ENCODE assay signal across 23 mouse cellular contexts in genomic region chr3:32371957-32372356, GRCm38 (mm10). TPM values are rescaled to one million over a fixed set of nuclear protein-coding genes. Genes with fewer than 3 reads are reported as not detected.
A peak's percentile ranks its signal among the peaks of the same experiment; 100 is the strongest.
DNase-seq lines count a peak whose midpoint lies in the region; ATAC-seq and TF ChIP-seq lines count a peak whose summit lies in the region.
"Had no signal": no experiment of that assay in that cellular context is flagged by ENCODE, and none has a peak within 500 bp of the region (broad histone marks: within the 10 kb centered on the region; RNA-seq: fewer than 3 reads in every experiment).

No protein-coding gene starts in this region.

- ATAC-seq in stomach, embryonic 15.5 days (ENCODE audit: insufficient read depth, low FRiP score, low read depth): peak; percentile 27; the same call in 1 of the 2 replicates
- ATAC-seq in stomach, postnatal 0 days (ENCODE audit: low FRiP score, low TSS enrichment): 0 out of 2 replicates have a peak, but pooled peaks have one; percentile 62
- ATAC-seq in granulocyte monocyte progenitor cell, adult 5-6 weeks (replicated peaks; ENCODE audit: poor library complexity, severe bottlenecking): no peak
- ATAC-seq: forebrain, embryonic 14.5 days; forebrain, embryonic 16.5 days had no signal

- H3K27me3 ChIP-seq in stomach, embryonic 15.5 days (replicated peaks): no peaks in the 10 kb centered on the region
- no peaks in the 10 kb centered on the region for H3K27me3 ChIP-seq in stomach, postnatal 0 days (ENCODE audit: control insufficient read depth, insufficient read depth, low read length)
- H3K27me3 ChIP-seq: embryonic facial prominence, embryonic 12.5 days; embryonic facial prominence, embryonic 15.5 days; forebrain, embryonic 12.5 days had no signal

- DNase-seq in spleen, postnatal 4 days (ENCODE audit: low spot score in 2 of 2): peak; percentile 19 to 61
- no peak for DNase-seq in spleen, adult 12 weeks (ENCODE audit: low spot score)
- DNase-seq in stomach, postnatal 0 days (ENCODE audit: low spot score): peak; percentile 23
- no peak for DNase-seq in left cerebral cortex, adult 9 months (ENCODE audit: low spot score in 2 of 2)
- DNase-seq: adrenal gland, adult 2 months; adrenal gland, postnatal 10 days; adrenal gland, postnatal 25 days; cerebellum, adult 11 months; cerebellum, adult 18-20 months; cerebellum, adult 8-10 months; cerebellum, adult 9-11 months; cerebellum, postnatal 14 days; cerebellum, postnatal 36 days; embryo, embryonic 11 days had no signal

- no peak for TF ChIP-seq CTCF in stomach, postnatal 0 days (IDR thresholded peaks at IDR 0.05; ENCODE audit: low read depth)

- H3K4me3 ChIP-seq in stomach, embryonic 15.5 days (replicated peaks): no peak overlapping the region
- no peak overlapping the region for H3K4me3 ChIP-seq in stomach, postnatal 0 days (ENCODE audit: low read depth, low read length)
- H3K4me3 ChIP-seq: embryonic facial prominence, embryonic 12.5 days; embryonic facial prominence, embryonic 15.5 days; erythroblast, embryonic 14.5 days; forebrain, embryonic 10.5 days; forebrain, embryonic 12.5 days had no signal

- no peak overlapping the region for H3K27ac ChIP-seq in stomach, embryonic 15.5 days
- H3K27ac ChIP-seq in stomach, postnatal 0 days (replicated peaks): no peak overlapping the region; the same call in 1 of the 2 replicates
- H3K27ac ChIP-seq: embryonic facial prominence, embryonic 12.5 days; embryonic facial prominence, embryonic 15.5 days; forebrain, embryonic 10.5 days; forebrain, embryonic 12.5 days had no signal

- no peaks in the 10 kb centered on the region for H3K36me3 ChIP-seq in stomach, embryonic 15.5 days
- no peaks in the 10 kb centered on the region for H3K36me3 ChIP-seq in stomach, postnatal 0 days (ENCODE audit: control insufficient read depth, insufficient read depth, low read length)
- H3K36me3 ChIP-seq: embryonic facial prominence, embryonic 12.5 days; embryonic facial prominence, embryonic 15.5 days; forebrain, embryonic 10.5 days; forebrain, embryonic 12.5 days had no signal

- H3K9me3 ChIP-seq in stomach, embryonic 15.5 days: no peaks in the 10 kb centered on the region
- no peaks in the 10 kb centered on the region for H3K9me3 ChIP-seq in stomach, postnatal 0 days (ENCODE audit: control insufficient read depth, low read length)
- H3K9me3 ChIP-seq: embryonic facial prominence, embryonic 12.5 days; embryonic facial prominence, embryonic 15.5 days; forebrain, embryonic 10.5 days; forebrain, embryonic 12.5 days had no signal

- H3K9ac ChIP-seq in stomach, embryonic 15.5 days: no peak overlapping the region
- no peak overlapping the region for H3K9ac ChIP-seq in stomach, postnatal 0 days (ENCODE audit: low read length)
- H3K9ac ChIP-seq: embryonic facial prominence, embryonic 12.5 days; embryonic facial prominence, embryonic 15.5 days; forebrain, embryonic 12.5 days had no signal

- 56% methylated on average over 7 of the region's 7 CpGs for WGBS in stomach, embryonic 15.5 days
- 59% methylated on average over 7 of the region's 7 CpGs for WGBS in stomach, postnatal 0 days

- TF ChIP-seq EP300 in stomach, postnatal 0 days (optimal IDR thresholded peaks at IDR 0.05): no peak

- no peaks in the 10 kb centered on the region for H3K4me1 ChIP-seq in stomach, embryonic 15.5 days
- no peaks in the 10 kb centered on the region for H3K4me1 ChIP-seq in stomach, postnatal 0 days (replicated peaks; ENCODE audit: control insufficient read depth, insufficient read depth)
- H3K4me1 ChIP-seq: embryonic facial prominence, embryonic 15.5 days; forebrain, embryonic 10.5 days; forebrain, embryonic 12.5 days had no signal

- H3K4me2 ChIP-seq in stomach, embryonic 15.5 days: no peak overlapping the region
- H3K4me2 ChIP-seq in stomach, postnatal 0 days (replicated peaks; ENCODE audit: low read depth): no peak overlapping the region
- H3K4me2 ChIP-seq: embryonic facial prominence, embryonic 12.5 days; embryonic facial prominence, embryonic 15.5 days; forebrain, embryonic 12.5 days had no signal

RNA-seq across cellular contexts. Expression of gene Zmat3, which starts 6.1 kb away (rescaled TPM):
- polyA plus RNA-seq in stomach, embryonic 15.5 days (2015; fragmentation: Nextera tagmentation; extraction: Ambion mirVana): 5.8 and 6.1 TPM in 2 replicates
- 3.8 and 4.4 TPM in 2 replicates for polyA plus RNA-seq in stomach, postnatal 0 days (2015; fragmentation: Nextera tagmentation; extraction: Ambion mirVana)
- total RNA-seq in granulocyte monocyte progenitor cell, adult 5-6 weeks (2014; fragmentation: Nextera tagmentation): 0.97 and 0.98 TPM in 2 replicates
- under 0.01 and 0.22 TPM in 2 replicates for total RNA-seq in granulocyte monocyte progenitor cell, adult 5-6 weeks (2017)

RNA-seq across cellular contexts. Expression of gene Pik3ca, which starts 25.5 kb away (rescaled TPM):
- polyA plus RNA-seq in stomach, embryonic 15.5 days (2015; fragmentation: Nextera tagmentation; extraction: Ambion mirVana): 8.7 and 10.7 TPM in 2 replicates
- polyA plus RNA-seq in stomach, postnatal 0 days (2015; fragmentation: Nextera tagmentation; extraction: Ambion mirVana): 5.8 and 6.4 TPM in 2 replicates
- 17.8 and 41.0 TPM in 2 replicates for total RNA-seq in granulocyte monocyte progenitor cell, adult 5-6 weeks (2014; fragmentation: Nextera tagmentation)
- 21.0 and 25.3 TPM in 2 replicates for total RNA-seq in granulocyte monocyte progenitor cell, adult 5-6 weeks (2017)

Comparison
In these comparisons a context has a peak if more than half of its experiments do, and no peak if none do; other contexts are left out.
1. DNase-seq: peak in spleen, postnatal 4 days (2 of 2) and stomach, postnatal 0 days (single experiment); none in spleen, adult 12 weeks (single experiment) and left cerebral cortex, adult 9 months (0 of 2).